9 mouse cellular contexts compared by ENCODE assay signal in genomic region chr2:157039900-157040648, GRCm38 (mm10). TPM values are rescaled to one million over a fixed set of nuclear protein-coding genes. Genes with fewer than 3 reads are reported as not detected.
DNase-seq lines count a peak whose midpoint lies in the region; ATAC-seq and TF ChIP-seq lines count a peak whose summit lies in the region.
"Had no signal": no experiment of that assay in that cellular context is flagged by ENCODE, and none has a peak within 500 bp of the region (broad histone marks: within the 10 kb centered on the region; RNA-seq: fewer than 3 reads in every experiment).

No protein-coding gene starts in this region.

- no peaks in the 10 kb centered on the region for H3K27me3 ChIP-seq in kidney, adult 2 months (replicated peaks; ENCODE audit: control insufficient read depth, insufficient read depth, low read length)

- 84% methylated on average over 50 of the region's 50 CpGs for WGBS in kidney, adult 2 months

- no peak for TF ChIP-seq CTCF in kidney, adult 2 months (conservative IDR thresholded peaks at IDR 0.05; ENCODE audit: insufficient read depth, insufficient read length, low read depth, low read length)

- H3K4me3 ChIP-seq in kidney, adult 2 months (ENCODE audit: insufficient read depth, low read depth, low read length) = no peak overlapping the region

- peak; percentile 14 for DNase-seq in kidney, adult 2 months
- no peak for DNase-seq in kidney, adult 11 months
- DNase-seq in ZHBTc4 (ENCODE audit: low read depth, low spot score) = peak; percentile 71
- DNase-seq in cerebellum, postnatal 25 days = peak; percentile 75 to 78
- DNase-seq in lung, postnatal 36 days = peak; percentile 52
- DNase-seq in right cerebral cortex, postnatal 4 days = no peak
- DNase-seq in embryo, embryonic 10.5 days (ENCODE audit: low spot score) = no peak

- H3K27ac ChIP-seq in kidney, adult 2 months (ENCODE audit: insufficient read depth, low read depth, low read length) = no peak overlapping the region

- ATAC-seq in CD4-positive, CD25-positive, alpha-beta regulatory T cell, adult 4 months = no peak

- no peaks in the 10 kb centered on the region for H3K36me3 ChIP-seq in kidney, adult 2 months (ENCODE audit: control insufficient read depth, insufficient read depth, low read length)

- no peak for TF ChIP-seq POLR2A in kidney, adult 2 months (IDR thresholded peaks at IDR 0.05; ENCODE audit: low read depth, low read length)

- H3K4me1 ChIP-seq in kidney, adult 2 months (ENCODE audit: control insufficient read depth, insufficient read depth, low read length) = no peaks in the 10 kb centered on the region

RNA-seq across cellular contexts. Expression of gene Dsn1, which starts 33.1 kb away (rescaled TPM):
- 2.0 and 2.4 TPM in 2 replicates for polyA plus RNA-seq in kidney, adult 2 months (2012; rRNA removed)
- 10 to 100 TPM; 10.8 to 16.6 TPM for polyA plus RNA-seq in CD4-positive, CD25-positive, alpha-beta regulatory T cell, adult 4 months (2017; shearing (Covaris generic))

RNA-seq across cellular contexts. Expression of gene Soga1, which starts 39.0 kb away (rescaled TPM):
- polyA plus RNA-seq in kidney, adult 2 months (2012; rRNA removed) = 5.3 and 5.4 TPM in 2 replicates
- polyA plus RNA-seq in CD4-positive, CD25-positive, alpha-beta regulatory T cell, adult 4 months (2017; shearing (Covaris generic)) = under 1 TPM in 1 of 2 experiments, not detected in 1; 0.16 TPM

RNA-seq across cellular contexts. Expression of gene Tldc2, which starts 46.8 kb away (rescaled TPM):
- polyA plus RNA-seq in kidney, adult 2 months (2012; rRNA removed) = 11.3 and 12.2 TPM in 2 replicates
- polyA plus RNA-seq in CD4-positive, CD25-positive, alpha-beta regulatory T cell, adult 4 months (2017; shearing (Covaris generic)) = not detected
- polyA plus RNA-seq: limb, embryonic 11.5 days had no signal

RNA-seq across cellular contexts. Expression of gene Ndrg3, which starts 48.2 kb away (rescaled TPM):
- polyA plus RNA-seq in kidney, adult 2 months (2012; rRNA removed) = 97.8 and 102 TPM in 2 replicates
- polyA plus RNA-seq in CD4-positive, CD25-positive, alpha-beta regulatory T cell, adult 4 months (2017; shearing (Covaris generic)) = 100 to 1,000 TPM; 155 to 181 TPM

Comparison
In these comparisons a context has a peak if more than half of its experiments do, and no peak if none do; other contexts are left out.
1. DNase-seq: peak in kidney, adult 2 months (single experiment), ZHBTc4 (single experiment), cerebellum, postnatal 25 days (2 of 2) and lung, postnatal 36 days (single experiment); none in kidney, adult 11 months (single experiment), right cerebral cortex, postnatal 4 days (single experiment) and embryo, embryonic 10.5 days (single experiment).